ENCODE assay signal across 14 mouse cellular contexts in genomic region chr2:25172629-25173028, GRCm38 (mm10). TPM values are rescaled to one million over a fixed set of nuclear protein-coding genes. Genes with fewer than 3 reads are reported as not detected.
DNase-seq lines count a peak whose midpoint lies in the region; ATAC-seq and TF ChIP-seq lines count a peak whose summit lies in the region.
"Had no signal": no experiment of that assay in that cellular context is flagged by ENCODE, and none has a peak within 500 bp of the region (broad histone marks: within the 10 kb centered on the region; RNA-seq: fewer than 3 reads in every experiment).

No protein-coding gene starts in this region.

- no peak for TF ChIP-seq POLR2A in myocyte (IDR thresholded peaks at IDR 0.05; ENCODE audit: insufficient read length, low read depth)

- H3K79me2 ChIP-seq in myocyte (ENCODE audit: control insufficient read depth, insufficient read depth) = no peaks in the 10 kb centered on the region

- no peak overlapping the region for H3ac ChIP-seq in myocyte (ENCODE audit: control insufficient read depth, insufficient read length)

- no peak for DNase-seq in midbrain, embryonic 10.5 days (ENCODE audit: low spot score)
- DNase-seq in midbrain, embryonic 14.5 days = no peak
- DNase-seq in Patski (ENCODE audit: low read depth, low spot score) = no peak
- no peak for DNase-seq in layer of hippocampus, postnatal 25 days (ENCODE audit: extremely low spot score in 1 of 2, low spot score in 1 of 2)
- no peak for DNase-seq in kidney, adult 8-10 months
- DNase-seq in right cerebral cortex, adult 2 months (ENCODE audit: low spot score in 2 of 2) = no peak
- DNase-seq: kidney, adult 2 months; layer of hippocampus, postnatal 36 days; right cerebral cortex, postnatal 4 days; thymus, postnatal 14 days had no signal

- no peak overlapping the region for H3K4me2 ChIP-seq in midbrain, embryonic 14.5 days (ENCODE audit: low read length)
- H3K4me2 ChIP-seq in intestine, postnatal 0 days (replicated peaks; ENCODE audit: low read depth) = peak overlapping the region; percentile 32
- peak overlapping the region; percentile 39 for H3K4me2 ChIP-seq in myocyte (ENCODE audit: low read depth)

- peaks cover 19% of the 10 kb centered on the region; the same call in 1 of the 2 replicates for H3K27me3 ChIP-seq in midbrain, embryonic 10.5 days (ENCODE audit: low read depth, poor library complexity, severe bottlenecking)
- H3K27me3 ChIP-seq in midbrain, embryonic 14.5 days (ENCODE audit: control insufficient read depth, insufficient read depth, low read length) = no peaks in the 10 kb centered on the region
- H3K27me3 ChIP-seq in Patski (no peaks in the 10 kb centered on the region), myocyte (ENCODE audit: control insufficient read depth, insufficient read depth, insufficient read length) (no peaks in the 10 kb centered on the region)
- H3K27me3 ChIP-seq in intestine, postnatal 0 days (replicated peaks; ENCODE audit: control insufficient read depth, insufficient read depth, low read length) = no peaks in the 10 kb centered on the region

- POLR2A ChIA-PET in Patski (lab: Charles Lee) = no interaction called here

- no peak for ATAC-seq in midbrain, embryonic 14.5 days (ENCODE audit: low FRiP score, low TSS enrichment)
- ATAC-seq in Patski = peak; percentile 27
- ATAC-seq in intestine, postnatal 0 days = peak; percentile 78

- no peaks in the 10 kb centered on the region for H3K9me3 ChIP-seq in midbrain, embryonic 10.5 days (replicated peaks)
- H3K9me3 ChIP-seq in midbrain, embryonic 14.5 days (ENCODE audit: control insufficient read depth, low read length) = no peaks in the 10 kb centered on the region
- H3K9me3 ChIP-seq in intestine, postnatal 0 days (ENCODE audit: control insufficient read depth) = no peaks in the 10 kb centered on the region

- H3K27ac ChIP-seq in midbrain, embryonic 10.5 days (replicated peaks) = peak overlapping the region; percentile 98
- H3K27ac ChIP-seq in midbrain, embryonic 14.5 days (replicated peaks; ENCODE audit: low read depth, low read length) = no peak overlapping the region
- peak overlapping the region; percentile 78 for H3K27ac ChIP-seq in intestine, postnatal 0 days (ENCODE audit: low read depth, low read length)

- H3K4me1 ChIP-seq in midbrain, embryonic 10.5 days = peaks cover 98% of the 10 kb centered on the region
- H3K4me1 ChIP-seq in midbrain, embryonic 14.5 days (ENCODE audit: control insufficient read depth, insufficient read depth, low read length) = peaks cover 39% of the 10 kb centered on the region
- peaks cover 34% of the 10 kb centered on the region for H3K4me1 ChIP-seq in intestine, postnatal 0 days (replicated peaks; ENCODE audit: control insufficient read depth, insufficient read depth, low read length)

- no peak overlapping the region for H3K4me3 ChIP-seq in midbrain, embryonic 10.5 days
- no peak overlapping the region for H3K4me3 ChIP-seq in midbrain, embryonic 14.5 days (replicated peaks; ENCODE audit: low read depth, low read length)
- H3K4me3 ChIP-seq in intestine, postnatal 0 days (ENCODE audit: low read depth, low read length) = no peak overlapping the region
- no peak overlapping the region for H3K4me3 ChIP-seq in myocyte

- CTCF ChIA-PET in Patski (lab: Charles Lee) = no interaction called here

- TF ChIP-seq CTCF in Patski (IDR thresholded peaks at IDR 0.05) = no peak
- peak; percentile 53 for TF ChIP-seq CTCF in intestine, postnatal 0 days (IDR thresholded peaks at IDR 0.05; ENCODE audit: low read depth)

- WGBS in midbrain, embryonic 10.5 days = 77% methylated on average over 8 of the region's 8 CpGs
- WGBS in midbrain, embryonic 14.5 days = 75% methylated on average over 8 of the region's 8 CpGs
- 25% methylated on average over 8 of the region's 8 CpGs for WGBS in intestine, postnatal 0 days

- H3K36me3 ChIP-seq in midbrain, embryonic 10.5 days = no peaks in the 10 kb centered on the region
- H3K36me3 ChIP-seq in midbrain, embryonic 14.5 days (ENCODE audit: control insufficient read depth, insufficient read depth, low read length) = no peaks in the 10 kb centered on the region
- no peaks in the 10 kb centered on the region for H3K36me3 ChIP-seq in intestine, postnatal 0 days (ENCODE audit: control insufficient read depth, insufficient read depth)
- no peaks in the 10 kb centered on the region for H3K36me3 ChIP-seq in myocyte (ENCODE audit: control insufficient read depth, insufficient read depth)

- in situ Hi-C loops in Patski (cut with MboI; ENCODE audit: low pct_unique_long_range_greater_than_20kb) = no loop called here

- H3K9ac ChIP-seq in midbrain, embryonic 14.5 days (replicated peaks; ENCODE audit: low read length) = no peak overlapping the region
- no peak overlapping the region for H3K9ac ChIP-seq in intestine, postnatal 0 days (ENCODE audit: low read depth, low read length)

TF ChIP-seq in myocyte, 11 proteins besides CTCF, POLR2A, EP300 and RAD21:
- TF ChIP-seq MAX (IDR thresholded peaks at IDR 0.05; ENCODE audit: low read depth) = no peak
- no peak for TF ChIP-seq POLR2AphosphoS2 (IDR thresholded peaks at IDR 0.05; ENCODE audit: insufficient read length, low read depth)
- no peak for TF ChIP-seq SRF (IDR thresholded peaks at IDR 0.05; ENCODE audit: control insufficient read depth, insufficient read length, low read depth)
- no peak for TF ChIP-seq USF1 (IDR thresholded peaks at IDR 0.05; ENCODE audit: low read depth)
- no peak for TF ChIP-seq TCF12 (IDR thresholded peaks at IDR 0.05; ENCODE audit: insufficient read depth, poor library complexity, severe bottlenecking)
- peak; percentile 49; the same call in 1 of the 2 replicates for TF ChIP-seq CEBPB (IDR thresholded peaks at IDR 0.05; ENCODE audit: insufficient read depth, poor library complexity, severe bottlenecking)
- TF ChIP-seq TCF3 (IDR thresholded peaks at IDR 0.05; ENCODE audit: insufficient read length, low read depth) = no peak

RNA-seq across cellular contexts. Expression of gene Nrarp, which starts 7.9 kb away (rescaled TPM):
- polyA plus RNA-seq in midbrain, embryonic 10.5 days (2016; fragmentation: Nextera tagmentation; extraction: Ambion mirVana) = 65.8 and 74.1 TPM in 2 replicates
- polyA plus RNA-seq in midbrain, embryonic 14.5 days (2014; fragmentation: Nextera tagmentation; extraction: Ambion mirVana) = 13.0 and 20.8 TPM in 2 replicates
- polyA plus RNA-seq in Patski (2021) (0.12 TPM), myocyte (2012; fragmentation: generic; extraction: Trizol) (1.3 TPM)
- polyA plus RNA-seq in intestine, postnatal 0 days (2015; fragmentation: Nextera tagmentation; extraction: Ambion mirVana) = 15.9 and 16.5 TPM in 2 replicates
- 10 to 100 TPM; 27.5 to 35.7 TPM for total RNA-seq in layer of hippocampus, postnatal 25 days (2021)

RNA-seq across cellular contexts. Expression of gene Tor4a, which starts 24.1 kb away (rescaled TPM):
- 1.3 and 1.9 TPM in 2 replicates for polyA plus RNA-seq in midbrain, embryonic 10.5 days (2016; fragmentation: Nextera tagmentation; extraction: Ambion mirVana)
- 0.66 and 1.1 TPM in 2 replicates for polyA plus RNA-seq in midbrain, embryonic 14.5 days (2014; fragmentation: Nextera tagmentation; extraction: Ambion mirVana)
- 7.0 TPM for polyA plus RNA-seq in Patski (2021)
- 12.0 and 12.6 TPM in 2 replicates for polyA plus RNA-seq in intestine, postnatal 0 days (2015; fragmentation: Nextera tagmentation; extraction: Ambion mirVana)
- 9.2 TPM for polyA plus RNA-seq in myocyte (2012; fragmentation: generic; extraction: Trizol)
- 1 to 10 TPM; 1.5 TPM for total RNA-seq in layer of hippocampus, postnatal 25 days (2021)

RNA-seq across cellular contexts. Expression of gene Nelfb, which starts 38.7 kb away (rescaled TPM):
- 131 and 140 TPM in 2 replicates for polyA plus RNA-seq in midbrain, embryonic 10.5 days (2016; fragmentation: Nextera tagmentation; extraction: Ambion mirVana)
- polyA plus RNA-seq in midbrain, embryonic 14.5 days (2014; fragmentation: Nextera tagmentation; extraction: Ambion mirVana) = 82.6 and 98.7 TPM in 2 replicates
- polyA plus RNA-seq in Patski (2021) (75.7 TPM), myocyte (2012; fragmentation: generic; extraction: Trizol) (55.8 TPM)
- 41.4 and 45.6 TPM in 2 replicates for polyA plus RNA-seq in intestine, postnatal 0 days (2015; fragmentation: Nextera tagmentation; extraction: Ambion mirVana)
- 10 to 100 TPM; 55.8 to 58.9 TPM for total RNA-seq in layer of hippocampus, postnatal 25 days (2021)

RNA-seq across cellular contexts. Expression of gene Stpg3, which starts 41.8 kb away (rescaled TPM):
- not detected in 2 replicates for polyA plus RNA-seq in midbrain, embryonic 10.5 days (2016; fragmentation: Nextera tagmentation; extraction: Ambion mirVana)
- 0.16 TPM in 1 of 2 replicates, not detected in the other for polyA plus RNA-seq in midbrain, embryonic 14.5 days (2014; fragmentation: Nextera tagmentation; extraction: Ambion mirVana)
- 0.06 TPM for polyA plus RNA-seq in Patski (2021)
- not detected in 2 replicates for polyA plus RNA-seq in intestine, postnatal 0 days (2015; fragmentation: Nextera tagmentation; extraction: Ambion mirVana)
- polyA plus RNA-seq in myocyte (2012; fragmentation: generic; extraction: Trizol) = not detected
- total RNA-seq in layer of hippocampus, postnatal 25 days (2021) = under 1 TPM in 1 of 2 experiments, not detected in 1; 0.32 TPM
- total RNA-seq: layer of hippocampus, postnatal 36 days had no signal
- polyA plus RNA-seq: heart, embryonic 14.5 days; neural tube, embryonic 11.5 days had no signal

RNA-seq across cellular contexts. Expression of gene Fam166a, which starts 45.9 kb away (rescaled TPM):
- 0.62 TPM in 1 of 2 replicates, not detected in the other for polyA plus RNA-seq in midbrain, embryonic 10.5 days (2016; fragmentation: Nextera tagmentation; extraction: Ambion mirVana)
- not detected in 2 replicates for polyA plus RNA-seq in midbrain, embryonic 14.5 days (2014; fragmentation: Nextera tagmentation; extraction: Ambion mirVana)
- 0.32 TPM for polyA plus RNA-seq in Patski (2021)
- polyA plus RNA-seq in intestine, postnatal 0 days (2015; fragmentation: Nextera tagmentation; extraction: Ambion mirVana) = 0.78 and 1.4 TPM in 2 replicates
- 0.48 TPM for polyA plus RNA-seq in myocyte (2012; fragmentation: generic; extraction: Trizol)
- total RNA-seq in layer of hippocampus, postnatal 25 days (2021) = under 1 TPM in 1 of 2 experiments, not detected in 1; 0.59 TPM
- total RNA-seq: layer of hippocampus, postnatal 36 days had no signal
- polyA plus RNA-seq: neural tube, embryonic 11.5 days had no signal
